ENCODE assay signal across 10 mouse cellular contexts in genomic region chr9:119706700-119707099, GRCm38 (mm10). TPM values are rescaled to one million over a fixed set of nuclear protein-coding genes. Genes with fewer than 3 reads are reported as not detected.
DNase-seq lines count a peak whose midpoint lies in the region; ATAC-seq lines count a peak whose summit lies in the region.
"Had no signal": no experiment of that assay in that cellular context is flagged by ENCODE, and none has a peak within 500 bp of the region (broad histone marks: within the 10 kb centered on the region; RNA-seq: fewer than 3 reads in every experiment).

No protein-coding gene starts in this region.

- H3K9ac ChIP-seq in embryonic facial prominence, embryonic 12.5 days = no peak overlapping the region
- H3K9ac ChIP-seq: hindbrain, embryonic 15.5 days had no signal

- no peaks in the 10 kb centered on the region for H3K27me3 ChIP-seq in embryonic facial prominence, embryonic 12.5 days
- H3K27me3 ChIP-seq: hindbrain, embryonic 15.5 days had no signal

- H3K27ac ChIP-seq in embryonic facial prominence, embryonic 12.5 days = no peak overlapping the region
- H3K27ac ChIP-seq: hindbrain, embryonic 15.5 days had no signal

- intact Hi-C loops in gastrocnemius, postnatal 14 days (cut with DNase I; ENCODE audit: low total_unique reads) = no loop called here

- 12% methylated on average over 6 of the region's 6 CpGs for WGBS in embryonic facial prominence, embryonic 12.5 days

- H3K4me2 ChIP-seq in embryonic facial prominence, embryonic 12.5 days (replicated peaks) = no peak overlapping the region
- H3K4me2 ChIP-seq: hindbrain, embryonic 15.5 days had no signal

- peak; percentile 35; the same call in 1 of the 2 replicates for ATAC-seq in embryonic facial prominence, embryonic 12.5 days (ENCODE audit: insufficient number of reproducible peaks, insufficient read depth, low FRiP score, low TSS enrichment)

- no peak overlapping the region for H3K4me3 ChIP-seq in embryonic facial prominence, embryonic 12.5 days
- H3K4me3 ChIP-seq: hindbrain, embryonic 15.5 days had no signal

- H3K4me1 ChIP-seq in embryonic facial prominence, embryonic 12.5 days = no peaks in the 10 kb centered on the region
- H3K4me1 ChIP-seq: hindbrain, embryonic 15.5 days had no signal

- no peaks in the 10 kb centered on the region for H3K36me3 ChIP-seq in embryonic facial prominence, embryonic 12.5 days
- H3K36me3 ChIP-seq: G1E; hindbrain, embryonic 15.5 days had no signal

- H3K9me3 ChIP-seq in embryonic facial prominence, embryonic 12.5 days = no peaks in the 10 kb centered on the region
- H3K9me3 ChIP-seq: hindbrain, embryonic 15.5 days had no signal

- peak; percentile 68 for DNase-seq in gastrocnemius, postnatal 14 days
- DNase-seq in gastrocnemius, postnatal 25 days = no peak
- DNase-seq in Muller cell, postnatal 12 days (ENCODE audit: inconsistent ontology term) = peak; percentile 35
- peak; percentile 37 for DNase-seq in kidney, adult 18-20 months
- DNase-seq in lung, postnatal 25 days (ENCODE audit: low spot score) = peak; percentile 25
- DNase-seq in urinary bladder, postnatal 36 days (ENCODE audit: low spot score in 2 of 2) = peak; percentile 3 to 50
- no peak for DNase-seq in cerebellum, adult 11 months

RNA-seq across cellular contexts. Expression of gene Scn10a, which starts 12.4 kb away (rescaled TPM):
- not detected for total RNA-seq in gastrocnemius, postnatal 14 days (2021)
- not detected for total RNA-seq in gastrocnemius, postnatal 25 days (2021)
- polyA plus RNA-seq in embryonic facial prominence, embryonic 12.5 days (2016; fragmentation: Nextera tagmentation; extraction: Ambion mirVana) = 1.6 and 2.5 TPM in 2 replicates
- polyA plus RNA-seq: G1E had no signal

Comparison
In these comparisons a context has a peak if more than half of its experiments do, and no peak if none do; other contexts are left out.
1. DNase-seq: peak in gastrocnemius, postnatal 14 days (single experiment), Muller cell, postnatal 12 days (single experiment), kidney, adult 18-20 months (single experiment), lung, postnatal 25 days (single experiment) and urinary bladder, postnatal 36 days (2 of 2); none in gastrocnemius, postnatal 25 days (single experiment) and cerebellum, adult 11 months (single experiment).